Mouse (Mus musculus) heart, adult 11 months (tissue): ENCODE results near the gene Pdk4.

Experiments
- DNase-seq: peaks from one replicate; pipeline ENCODE4 v3.0.0; 2022

Pdk4 gene

DNA sequence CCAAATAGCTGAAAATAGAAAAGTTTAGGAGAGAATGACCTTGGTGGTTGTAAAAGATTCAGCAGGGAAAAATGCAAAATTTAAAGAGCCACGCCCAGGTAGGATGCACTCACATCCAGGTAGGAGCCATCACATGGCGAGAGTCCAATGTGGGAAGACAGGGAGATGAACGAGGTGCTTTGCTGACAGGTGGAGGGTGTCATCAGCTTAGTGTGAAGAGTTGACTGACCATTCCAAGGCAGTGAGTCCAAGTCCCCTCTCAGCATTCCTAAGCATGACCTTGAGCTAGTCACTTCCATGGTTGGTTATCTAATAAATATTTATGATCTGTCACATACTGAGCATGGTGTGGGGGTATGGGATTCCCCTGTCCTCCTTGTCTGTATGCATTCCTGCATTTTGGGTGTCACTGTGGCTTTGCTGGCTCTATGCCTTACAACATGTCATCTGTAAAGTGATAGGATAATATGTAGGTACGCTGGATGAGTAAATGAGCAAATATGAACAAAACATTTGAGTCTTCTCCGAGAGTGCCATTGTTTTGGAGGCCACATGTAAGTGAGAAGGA, 51.7 kb downstream of the Pdk4 start:
- no peak for DNase-seq

DNA sequence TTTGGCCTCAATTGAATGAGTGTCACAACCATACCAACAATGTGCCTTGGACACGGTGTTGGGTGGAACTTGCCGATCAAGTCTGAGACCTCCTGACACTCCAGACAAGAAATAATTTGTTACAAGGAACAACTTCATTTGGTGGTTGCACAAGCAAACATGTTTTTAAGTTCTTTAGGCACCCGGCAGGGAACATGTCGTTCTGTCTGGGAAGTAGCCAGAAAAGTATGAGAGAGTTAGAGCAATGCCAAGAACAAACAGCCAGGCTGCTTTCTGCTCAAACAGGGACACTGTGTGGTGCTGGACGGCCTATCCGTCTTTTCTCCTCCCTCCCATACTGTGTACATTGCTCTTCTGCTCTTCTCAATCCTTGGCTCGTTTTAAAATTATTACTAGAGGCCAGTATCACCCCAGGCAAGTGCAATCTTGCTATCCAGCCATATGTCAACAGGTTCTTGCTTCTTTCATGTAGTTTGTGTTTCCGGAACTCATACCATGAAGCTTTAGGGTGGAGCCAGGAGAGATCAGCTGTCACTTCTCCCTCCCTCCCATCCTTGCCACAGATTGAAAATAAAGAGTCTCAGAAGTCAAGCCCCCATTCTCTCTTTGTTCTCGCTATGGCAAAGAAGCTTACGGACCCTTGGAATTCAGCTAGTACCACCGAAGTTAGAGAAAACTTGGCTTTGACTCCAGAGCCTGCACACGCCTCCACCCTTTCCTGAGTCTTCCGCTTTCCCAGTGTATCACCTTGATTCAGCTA, 52.8 kb downstream of the Pdk4 start:
- peak; percentile 97 for DNase-seq

DNA sequence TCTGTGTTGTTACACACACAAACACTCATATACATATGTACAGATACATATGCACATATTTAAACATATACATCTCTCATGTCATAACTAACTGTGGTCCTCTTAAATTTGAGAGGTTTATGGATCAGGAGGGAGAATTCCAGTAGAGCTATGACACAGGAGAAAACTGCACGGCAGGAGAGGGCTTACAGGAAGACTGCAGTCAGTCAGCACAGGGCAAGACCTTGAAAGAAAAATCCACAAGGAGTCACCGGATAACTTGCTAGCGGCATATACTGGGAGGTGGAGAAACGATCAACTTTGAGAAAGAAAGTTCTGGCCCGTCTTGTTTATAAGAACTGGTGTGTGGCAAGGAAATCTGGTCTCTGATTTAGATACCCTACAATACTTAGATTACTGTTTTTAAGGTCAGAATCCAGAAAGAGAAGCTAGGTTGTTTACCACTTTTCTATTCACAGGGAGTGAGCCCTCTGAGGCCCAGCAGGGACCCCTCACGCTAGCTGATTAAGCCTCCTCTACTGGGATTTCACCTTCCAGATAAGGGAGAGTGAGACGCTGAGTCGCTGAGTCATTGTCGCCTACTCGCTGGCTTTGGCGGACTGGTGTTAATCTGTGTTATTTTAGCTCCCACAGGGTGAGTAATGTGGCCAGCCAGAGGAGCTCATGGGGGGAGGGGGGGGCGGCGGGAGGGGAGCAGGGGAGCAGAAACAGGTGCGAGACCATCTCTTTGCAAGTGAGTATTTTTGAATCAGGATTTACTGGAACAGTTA, 53.6 kb downstream of the Pdk4 start:
- peak; percentile 97 for DNase-seq

DNA sequence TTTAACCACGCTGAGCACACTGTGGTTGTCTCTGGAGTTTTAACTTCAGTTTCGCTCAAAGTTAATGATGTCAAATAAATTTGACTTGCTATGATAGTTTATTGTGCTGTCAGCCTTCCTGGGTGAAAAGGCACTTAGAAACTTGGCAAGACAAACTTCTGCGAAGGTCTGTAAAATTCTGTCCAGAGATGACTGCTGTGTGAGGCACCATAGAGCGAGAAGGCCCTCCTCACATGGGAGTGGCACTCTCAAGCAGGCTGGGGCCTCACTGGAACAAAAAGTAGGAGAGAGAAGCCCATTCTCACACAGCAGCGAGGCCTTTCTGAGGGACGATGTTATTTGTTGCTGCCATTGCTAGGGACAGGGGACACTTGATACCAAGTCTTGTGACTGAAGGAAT, 54.9 kb downstream of the Pdk4 start:
- DNase-seq = no peak

DNA sequence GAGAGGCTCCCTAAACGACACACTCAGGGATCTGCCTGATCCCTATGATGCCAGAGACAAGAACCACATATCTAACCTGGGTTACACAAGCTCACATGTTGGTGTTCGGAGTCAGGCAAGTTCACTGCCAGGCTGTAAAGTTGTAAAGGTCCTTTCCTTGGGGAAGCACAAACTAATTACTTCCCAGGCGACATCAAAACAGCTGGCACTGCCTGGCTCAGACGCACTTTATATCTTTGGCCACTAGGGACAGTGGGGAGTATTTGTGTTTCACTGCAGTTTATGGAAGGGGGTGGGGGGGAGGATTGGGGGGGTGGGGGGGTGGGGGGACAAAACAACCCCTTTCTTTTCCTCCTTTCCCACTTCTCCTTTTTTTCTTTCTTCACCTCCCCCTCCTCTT, 58.4 kb downstream of the Pdk4 start:
- DNase-seq = no peak

DNA sequence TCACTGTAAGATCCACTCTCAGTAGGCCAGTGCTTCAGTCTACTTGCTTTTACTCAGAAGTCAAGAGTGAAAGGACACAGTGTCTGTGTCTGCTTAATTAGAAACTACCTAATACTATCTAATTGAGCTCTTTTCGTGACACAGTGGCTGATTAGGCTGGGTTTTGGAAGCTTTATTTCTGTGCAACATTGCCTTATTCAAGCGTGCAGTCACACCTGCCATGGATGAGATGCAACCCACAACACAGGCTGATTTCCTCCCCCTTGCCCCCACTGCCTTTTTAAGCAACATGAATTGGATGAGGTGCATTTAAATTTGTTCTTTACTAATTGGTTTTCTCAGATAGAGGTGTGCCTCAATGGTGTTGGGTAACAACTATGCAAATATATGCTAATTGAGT, 62.2 kb downstream of the Pdk4 start:
- DNase-seq = no peak
